Mouse (Mus musculus): ENCODE results near the gene Safb. TPM values are rescaled to one million over a fixed set of nuclear protein-coding genes. Genes with fewer than 3 reads are reported as not detected.

Gene Safb
- polyA plus RNA-seq, 1 experiment: 87.0 TPM

GRCm38 (mm10) chr17:56544699-56545387 is 39.8 kb upstream of the Safb start:
- H3K4me3 ChIP-seq (ENCODE audit: insufficient read depth, low read depth, low read length): no peak overlapping the region
- no peak for DNase-seq
- TF ChIP-seq CTCF (conservative IDR thresholded peaks at IDR 0.05; ENCODE audit: insufficient read depth, insufficient read length, low read depth, low read length) (no peak), POLR2A (IDR thresholded peaks at IDR 0.05; ENCODE audit: low read depth, low read length) (no peak)
- H3K27ac ChIP-seq (ENCODE audit: insufficient read depth, low read depth, low read length): no peak overlapping the region
- H3K4me1 ChIP-seq (ENCODE audit: control insufficient read depth, insufficient read depth, low read length): no peaks in the 10 kb centered on the region
- H3K27me3 ChIP-seq (replicated peaks; ENCODE audit: control insufficient read depth, insufficient read depth, low read length): no peaks in the 10 kb centered on the region
- no peaks in the 10 kb centered on the region for H3K36me3 ChIP-seq (ENCODE audit: control insufficient read depth, insufficient read depth, low read length)
- WGBS: 67% methylated on average over 7 of the region's 7 CpGs

- no peaks in the 10 kb centered on the region for H3K4me1 ChIP-seq (ENCODE audit: control insufficient read depth, insufficient read depth, low read length)
- no peaks in the 10 kb centered on the region for H3K27me3 ChIP-seq (replicated peaks; ENCODE audit: control insufficient read depth, insufficient read depth, low read length)
- TF ChIP-seq POLR2A (IDR thresholded peaks at IDR 0.05; ENCODE audit: low read depth, low read length) (no peak), CTCF (conservative IDR thresholded peaks at IDR 0.05; ENCODE audit: insufficient read depth, insufficient read length, low read depth, low read length) (no peak)
- H3K27ac ChIP-seq (ENCODE audit: insufficient read depth, low read depth, low read length): no peak overlapping the region
- no peak overlapping the region for H3K4me3 ChIP-seq (ENCODE audit: insufficient read depth, low read depth, low read length)
- H3K36me3 ChIP-seq (ENCODE audit: control insufficient read depth, insufficient read depth, low read length): no peaks in the 10 kb centered on the region
- DNase-seq: no peak
- 89% methylated on average over 1 of the region's 1 CpGs for WGBS
These were observed 38.7 kb upstream of the Safb start for GRCm38 (mm10) chr17:56545945-56546344.

- no peak for DNase-seq
- 82% methylated on average over 5 of the region's 5 CpGs for WGBS
- TF ChIP-seq POLR2A (IDR thresholded peaks at IDR 0.05; ENCODE audit: low read depth, low read length) (no peak), CTCF (conservative IDR thresholded peaks at IDR 0.05; ENCODE audit: insufficient read depth, insufficient read length, low read depth, low read length) (no peak)
These were observed 38.0 kb upstream of the Safb start for GRCm38 (mm10) chr17:56546576-56546975.

GRCm38 (mm10) chr17:56547116-56547845 is 37.3 kb upstream of the Safb start:
- H3K36me3 ChIP-seq (ENCODE audit: control insufficient read depth, insufficient read depth, low read length): no peaks in the 10 kb centered on the region
- no peak for TF ChIP-seq CTCF (conservative IDR thresholded peaks at IDR 0.05; ENCODE audit: insufficient read depth, insufficient read length, low read depth, low read length)
- TF ChIP-seq POLR2A (IDR thresholded peaks at IDR 0.05; ENCODE audit: low read depth, low read length): no peak
- H3K4me1 ChIP-seq (ENCODE audit: control insufficient read depth, insufficient read depth, low read length): no peaks in the 10 kb centered on the region
- 78% methylated on average over 17 of the region's 17 CpGs for WGBS
- H3K27ac ChIP-seq (ENCODE audit: insufficient read depth, low read depth, low read length): no peak overlapping the region
- no peaks in the 10 kb centered on the region for H3K27me3 ChIP-seq (replicated peaks; ENCODE audit: control insufficient read depth, insufficient read depth, low read length)
- DNase-seq: no peak
- H3K4me3 ChIP-seq (ENCODE audit: insufficient read depth, low read depth, low read length): no peak overlapping the region

More at GRCm38 (mm10) chr17:56546576-56546975, 38.0 kb upstream of the Safb start:
- Histone ChIP-seq H3K4me3 (ENCODE audit: insufficient read depth, low read depth, low read length) (no peak overlapping the region), H3K4me1 (ENCODE audit: control insufficient read depth, insufficient read depth, low read length) (no peaks in the 10 kb centered on the region), H3K27me3 (replicated peaks; ENCODE audit: control insufficient read depth, insufficient read depth, low read length) (no peaks in the 10 kb centered on the region), H3K36me3 (ENCODE audit: control insufficient read depth, insufficient read depth, low read length) (no peaks in the 10 kb centered on the region), H3K27ac (ENCODE audit: insufficient read depth, low read depth, low read length) (no peak overlapping the region)

- Histone ChIP-seq H3K4me1 (ENCODE audit: control insufficient read depth, insufficient read depth, low read length) (no peaks in the 10 kb centered on the region), H3K36me3 (ENCODE audit: control insufficient read depth, insufficient read depth, low read length) (no peaks in the 10 kb centered on the region), H3K4me3 (ENCODE audit: insufficient read depth, low read depth, low read length) (no peak overlapping the region), H3K27me3 (replicated peaks; ENCODE audit: control insufficient read depth, insufficient read depth, low read length) (no peaks in the 10 kb centered on the region), H3K27ac (ENCODE audit: insufficient read depth, low read depth, low read length) (no peak overlapping the region)
- no peak for DNase-seq
- 76% methylated on average over 9 of the region's 9 CpGs for WGBS
- TF ChIP-seq CTCF (conservative IDR thresholded peaks at IDR 0.05; ENCODE audit: insufficient read depth, insufficient read length, low read depth, low read length) (peak; percentile 28; the same call in 1 of the 2 replicates), POLR2A (IDR thresholded peaks at IDR 0.05; ENCODE audit: low read depth, low read length) (no peak)
These were observed 36.6 kb upstream of the Safb start for GRCm38 (mm10) chr17:56547846-56548604.

- Histone ChIP-seq H3K4me3 (ENCODE audit: insufficient read depth, low read depth, low read length) (no peak overlapping the region), H3K27ac (ENCODE audit: insufficient read depth, low read depth, low read length) (no peak overlapping the region), H3K27me3 (replicated peaks; ENCODE audit: control insufficient read depth, insufficient read depth, low read length) (no peaks in the 10 kb centered on the region), H3K36me3 (ENCODE audit: control insufficient read depth, insufficient read depth, low read length) (no peaks in the 10 kb centered on the region), H3K4me1 (ENCODE audit: control insufficient read depth, insufficient read depth, low read length) (no peaks in the 10 kb centered on the region)
- no peak for DNase-seq
- TF ChIP-seq POLR2A (IDR thresholded peaks at IDR 0.05; ENCODE audit: low read depth, low read length): no peak
- TF ChIP-seq CTCF (conservative IDR thresholded peaks at IDR 0.05; ENCODE audit: insufficient read depth, insufficient read length, low read depth, low read length): no peak
- 65% methylated on average over 4 of the region's 4 CpGs for WGBS
These were observed 36.0 kb upstream of the Safb start for GRCm38 (mm10) chr17:56548605-56549105.

Measured in kidney, adult 2 months (tissue).